Mouse (Mus musculus) limb, embryonic 14.5 days (tissue): Measurements from ENCODE around the gene Krt14. TPM values are rescaled to one million over a fixed set of nuclear protein-coding genes. Genes with fewer than 3 reads are reported as not detected.
"Not testable (repeated sequence)": the region's sequence is repeated elsewhere in the genome, so short reads cannot be mapped to it uniquely, and the experiment has no call there.

Source experiments
- ATAC-seq: fragments of 200-750 bp; cut with Nextera tagmentation; 2 replicates; pipeline ENCODE4 v1.8.0; 2017; ENCODE audit warnings: low read depth, moderate number of reproducible peaks, moderate TSS enrichment; ENCODE audit not compliant: low FRiP score
- DNase-seq: peaks from one replicate; pipeline ENCODE4 v3.0.0-alpha.2; 2015; ENCODE audit warnings: low spot score
- H3K27ac ChIP-seq: fragments of 300-500 bp; sonication (generic); replicated peaks from 2 replicates; pipeline ENCODE4 v1.5.1; 2014; ENCODE audit warnings: low read depth, mild to moderate bottlenecking, low read length, moderate library complexity, mixed read lengths
- H3K27me3 ChIP-seq: fragments of 300-500 bp; sonication (generic); 2 replicates; pipeline ENCODE4 v1.6.1; 2014; ENCODE audit warnings: low read length, mixed read lengths; ENCODE audit not compliant: control insufficient read depth, insufficient read depth
- H3K36me3 ChIP-seq: fragments of 300-500 bp; sonication (generic); 2 replicates; pipeline ENCODE4 v1.6.1; 2014; ENCODE audit warnings: mild to moderate bottlenecking, low read length, moderate library complexity, mixed read lengths; ENCODE audit not compliant: control insufficient read depth, insufficient read depth
- H3K4me1 ChIP-seq: fragments of 300-500 bp; sonication (generic); 2 replicates; pipeline ENCODE4 v1.6.1; 2014; ENCODE audit warnings: antibody characterized with exemption, low read length, mixed read lengths; ENCODE audit not compliant: control insufficient read depth, insufficient read depth
- H3K4me2 ChIP-seq: fragments of 300-500 bp; sonication (generic); replicated peaks from 2 replicates; pipeline ENCODE4 v1.6.1; 2014; ENCODE audit warnings: low read depth, mild to moderate bottlenecking, low read length, moderate library complexity; ENCODE audit not compliant: severe bottlenecking
- H3K4me3 ChIP-seq: fragments of 300-500 bp; sonication (generic); replicated peaks from 2 replicates; pipeline ENCODE4 v1.5.1; 2014; ENCODE audit warnings: low read length
- H3K9ac ChIP-seq: fragments of 300-500 bp; sonication (generic); 2 replicates; pipeline ENCODE4 v1.6.1; 2014; ENCODE audit warnings: mild to moderate bottlenecking, low read depth, low read length, moderate library complexity; ENCODE audit not compliant: severe bottlenecking
- H3K9me3 ChIP-seq: fragments of 300-500 bp; sonication (generic); 2 replicates; pipeline ENCODE4 v1.6.1; 2016; ENCODE audit warnings: low read length; ENCODE audit not compliant: control insufficient read depth
- POLR2A ChIP-seq: fragments of 200-500 bp; IDR thresholded peaks from 2 replicates; pipeline ENCODE4 v1.8.0; 2012; ENCODE audit warnings: inconsistent platforms, mild to moderate bottlenecking, moderate library complexity, borderline replicate concordance; ENCODE audit not compliant: insufficient read depth, insufficient read length; ENCODE audit errors: extremely low read depth
- WGBS: fragments of 180-500 bp; shearing (Covaris S2); extraction: QIAGEN DNeasy Blood & Tissue Kit; methylation state at CpG from one replicate; pipeline ENCODE4 v1.1.7; 2014; 5-methylcytosine and 5-hydroxymethylcytosine counted together
- polyA plus RNA-seq, 2 experiments: library from polyadenylated mRNA; depleted of rRNA in 1 of 2; stranded (reverse) in 1 of 2; unstranded in 1 of 2; fragments of >200 nt; fragmentation: Nextera tagmentation in 1 of 2; extraction: Ambion mirVana in 1 of 2; gene quantifications; 2 replicates each; pipeline versions ENCODE4 v1.2.1 to v1.2.3; 2012 to 2014

Gene Krt14
- polyA plus RNA-seq (2012; rRNA removed) (238 and 293 TPM in 2 replicates), polyA plus RNA-seq (2014; fragmentation: Nextera tagmentation; extraction: Ambion mirVana) (480 and 495 TPM in 2 replicates)

DNA sequence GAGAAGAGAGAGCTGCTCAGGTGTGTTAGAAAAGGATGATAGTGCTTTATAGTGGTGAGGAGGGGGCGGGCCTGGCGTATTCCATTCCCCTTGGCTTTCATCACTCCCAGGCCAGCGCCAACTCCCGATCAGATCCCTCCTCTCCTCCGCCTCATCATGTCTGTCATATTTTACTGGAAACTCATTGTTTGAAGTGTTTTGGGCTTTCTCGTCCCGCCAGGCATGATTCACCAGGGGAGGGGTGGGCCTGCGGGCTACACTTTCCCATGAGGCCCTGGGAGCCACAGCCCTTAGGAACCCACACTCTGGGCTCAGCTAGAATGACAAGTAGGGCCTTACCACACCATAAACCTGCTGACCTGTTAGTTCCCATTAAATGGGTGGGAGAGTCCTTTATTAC lies at the start of gene Krt14:
Gene Krt14, minus strand, starts transcription at position 51 of the 400 bp plus-strand sequence.
- no peak for TF ChIP-seq POLR2A

DNA sequence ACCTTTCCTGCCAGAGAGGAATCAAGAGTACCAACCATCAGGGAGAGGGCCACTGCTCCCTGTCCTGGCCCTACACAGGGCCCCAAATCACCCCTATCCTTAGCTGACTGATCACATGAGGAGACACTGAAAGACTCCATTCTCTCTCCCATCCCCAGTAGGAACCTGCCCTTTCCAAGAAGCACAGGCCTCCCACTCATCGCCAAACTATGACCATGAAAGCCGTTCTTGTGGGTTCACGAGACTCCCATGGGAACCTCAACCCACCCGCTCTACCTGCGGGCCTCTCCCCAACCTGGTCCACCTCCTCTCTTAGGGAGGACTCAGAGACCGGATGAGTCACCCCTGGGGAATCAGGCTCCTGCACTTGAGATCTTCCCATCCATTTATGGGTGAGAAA lies 48.2 kb upstream of the Krt14 start:
- Histone ChIP-seq H3K27me3 (no peaks in the 10 kb centered on the region), H3K9me3 (no peaks in the 10 kb centered on the region), H3K4me3 (no peak overlapping the region), H3K4me1 (0 out of 2 replicates have a peak, but pooled peaks cover 2% of the 10 kb centered on the region), H3K9ac (no peak overlapping the region), H3K4me2 (no peak overlapping the region), H3K27ac (no peak overlapping the region), H3K36me3 (no peaks in the 10 kb centered on the region)
- DNase-seq (no peak), ATAC-seq (no peak)
- no peak for TF ChIP-seq POLR2A
- WGBS, result 89% methylated on average over 6 of the region's 6 CpGs

More for the DNA sequence above, at the start of gene Krt14:
- DNase-seq (no peak), ATAC-seq (no peak)
- 0 out of 2 replicates have a peak within 1 kb of the TSS, but pooled peaks have one; percentile 12 for H3K9ac ChIP-seq
- no peak within 1 kb of the TSS for H3K27ac ChIP-seq
- H3K9me3 ChIP-seq, result no peaks in the 10 kb centered on the region
- no peaks in the 10 kb centered on the region for H3K4me1 ChIP-seq
- H3K4me2 ChIP-seq, result no peak within 1 kb of the TSS
- WGBS, result 71% methylated on average over 8 of the region's 8 CpGs
- peak within 1 kb of the TSS; percentile 21 for H3K4me3 ChIP-seq
- no peaks in the 10 kb centered on the region for H3K27me3 ChIP-seq
- H3K36me3 ChIP-seq, result no peaks in the 10 kb centered on the region

DNA sequence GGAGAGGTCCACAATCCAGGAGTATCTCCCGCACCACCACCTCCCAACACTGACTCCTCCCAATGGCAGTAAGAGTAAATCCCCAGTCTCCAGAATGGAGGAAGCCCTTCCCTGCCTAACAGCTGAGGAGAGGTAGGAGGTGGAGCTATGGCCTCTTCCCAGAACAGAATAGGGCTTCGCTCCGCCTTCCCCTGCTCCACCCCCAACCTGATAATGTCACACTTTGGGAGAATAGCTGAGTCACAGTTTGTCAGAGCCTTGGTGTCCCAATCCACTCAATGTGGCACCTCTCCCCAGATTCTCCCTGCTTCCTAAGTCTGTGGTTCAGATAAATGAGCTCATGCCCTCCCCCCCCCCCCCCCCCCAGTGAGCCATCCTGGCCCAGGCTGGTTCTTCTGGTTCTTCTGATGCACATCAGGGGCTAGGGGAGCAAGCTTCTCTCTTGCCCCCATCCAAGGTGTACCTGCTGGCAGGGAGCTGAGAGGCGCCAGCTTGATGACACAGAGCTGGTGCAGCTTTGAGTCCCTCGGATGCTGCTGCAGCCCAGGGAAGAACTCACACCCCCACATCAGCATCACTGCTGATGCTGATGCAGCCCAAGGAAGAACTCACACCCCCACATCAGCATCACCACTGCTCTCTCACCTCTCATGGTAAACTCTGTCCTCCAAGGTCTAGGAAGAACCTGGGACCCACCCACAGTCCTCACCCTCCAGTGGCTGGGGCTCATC lies 47.2 kb upstream of the Krt14 start:
- Histone ChIP-seq H3K4me2 (no peak overlapping the region), H3K27me3 (no peaks in the 10 kb centered on the region), H3K4me1 (0 out of 2 replicates have a peak, but pooled peaks cover 2% of the 10 kb centered on the region), H3K4me3 (no peak overlapping the region), H3K27ac (no peak overlapping the region), H3K9ac (no peak overlapping the region), H3K9me3 (no peaks in the 10 kb centered on the region), H3K36me3 (no peaks in the 10 kb centered on the region)
- ATAC-seq, result no peak
- no peak for TF ChIP-seq POLR2A
- 56% methylated on average over 5 of the region's 5 CpGs for WGBS
- no peak for DNase-seq

- ATAC-seq (no peak), DNase-seq (no peak)
- H3K27ac ChIP-seq, result no peak within 1 kb of the TSS
- no peaks in the 10 kb centered on the region for H3K27me3 ChIP-seq
- H3K4me2 ChIP-seq, result no peak within 1 kb of the TSS
- 76% methylated on average over 7 of the region's 7 CpGs for WGBS
- H3K4me3 ChIP-seq, result no peak within 1 kb of the TSS
- H3K36me3 ChIP-seq, result no peaks in the 10 kb centered on the region
- TF ChIP-seq POLR2A, result no peak
- no peak within 1 kb of the TSS for H3K9ac ChIP-seq
- no peaks in the 10 kb centered on the region for H3K9me3 ChIP-seq
- 0 out of 2 replicates have a peak, but pooled peaks cover 2% of the 10 kb centered on the region for H3K4me1 ChIP-seq
Observed at GRCm38 (mm10) chr11:100248852-100249465, 41.6 kb upstream of the Krt14 start, which contains the start of gene Krt16. Gene Krt16, minus strand, starts transcription at chr11:100248902.

- 71% methylated on average over 7 of the region's 7 CpGs for WGBS
- not testable (repeated sequence) for H3K9me3 ChIP-seq, DNase-seq
Observed at GRCm38 (mm10) chr11:100246471-100246870, 39.1 kb upstream of the Krt14 start.

DNA sequence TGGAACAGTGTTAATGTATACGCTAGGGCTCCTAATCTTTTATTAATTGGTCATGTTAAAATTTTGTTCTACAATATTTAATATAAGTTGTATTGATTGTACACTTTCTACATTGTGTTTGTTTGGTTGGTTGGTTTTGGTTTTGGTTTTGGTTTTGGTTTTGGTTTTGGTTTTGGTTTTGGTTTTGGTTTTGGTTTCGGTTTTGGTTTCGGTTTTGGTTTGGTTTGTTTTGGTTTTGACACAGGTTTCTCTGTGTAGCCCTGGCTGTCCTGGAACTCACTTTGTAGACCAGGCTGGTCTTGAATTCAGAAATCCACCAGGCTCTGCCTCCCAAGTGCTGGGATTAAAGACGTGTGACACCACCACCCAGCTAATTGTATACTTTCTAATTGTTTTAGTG lies 32.9 kb upstream of the Krt14 start:
- H3K9me3 ChIP-seq, H3K9ac ChIP-seq, H3K4me2 ChIP-seq, ATAC-seq, H3K4me1 ChIP-seq, H3K36me3 ChIP-seq, H3K27ac ChIP-seq, H3K4me3 ChIP-seq, DNase-seq, H3K27me3 ChIP-seq: not testable (repeated sequence)
- WGBS, result 86% methylated on average over 4 of the region's 4 CpGs

More at GRCm38 (mm10) chr11:100246471-100246870, 39.1 kb upstream of the Krt14 start:
- H3K27ac ChIP-seq, H3K27me3 ChIP-seq, H3K4me2 ChIP-seq, H3K36me3 ChIP-seq, H3K4me1 ChIP-seq, H3K9ac ChIP-seq, H3K4me3 ChIP-seq, ATAC-seq: not testable (repeated sequence)
